Mouse (Mus musculus): ENCODE measurements around the gene Chrd.

The Chrd gene

GRCm38 (mm10) chr16:20732925-20733730 lies at the start of gene Chrd:
Chrd (plus strand) TSS chr16:20733127.
- DNase-seq: peak; percentile 78 to 83

- no peak for DNase-seq
Observed at GRCm38 (mm10) chr16:20690774-20691173, 42.2 kb upstream of the Chrd start.

- DNase-seq: no peak
Observed at GRCm38 (mm10) chr16:20691617-20692016, 41.3 kb upstream of the Chrd start.

GRCm38 (mm10) chr16:20692241-20692965 lies 40.5 kb upstream of the Chrd start:
- peak in 1 of 2 experiments; percentile 44 for DNase-seq

- DNase-seq: peak; percentile 95 to 99
Observed at GRCm38 (mm10) chr16:20693111-20693701, 39.7 kb upstream of the Chrd start, which contains the start of gene Fam131a. Fam131a (plus strand) TSS chr16:20693241.

GRCm38 (mm10) chr16:20694781-20695180 lies 38.1 kb upstream of the Chrd start:
- DNase-seq: peak; percentile 78 to 86

GRCm38 (mm10) chr16:20695622-20696323 lies 37.2 kb upstream of the Chrd start:
- peak; percentile 96 to 97 for DNase-seq

- peak in 1 of 2 experiments; percentile 4 for DNase-seq
Observed at GRCm38 (mm10) chr16:20699266-20699665, 33.7 kb upstream of the Chrd start.

GRCm38 (mm10) chr16:20700036-20700435 lies 32.9 kb upstream of the Chrd start:
- peak; percentile 70 to 77 for DNase-seq

GRCm38 (mm10) chr16:20701316-20701715 lies 31.6 kb upstream of the Chrd start:
- peak in 1 of 2 experiments; percentile 20 for DNase-seq

GRCm38 (mm10) chr16:20701729-20702521 lies 31.0 kb upstream of the Chrd start:
- DNase-seq: peak in 1 of 2 experiments; percentile 28

- peak; percentile 72 to 82 for DNase-seq
Observed at GRCm38 (mm10) chr16:20702522-20702893, 30.4 kb upstream of the Chrd start.

GRCm38 (mm10) chr16:20703071-20703470 lies 29.9 kb upstream of the Chrd start:
- peak in 1 of 2 experiments; percentile 23 for DNase-seq

- no peak for DNase-seq
Observed at GRCm38 (mm10) chr16:20703699-20704400, 29.1 kb upstream of the Chrd start.

GRCm38 (mm10) chr16:20705786-20706185 lies 27.1 kb upstream of the Chrd start:
- peak; percentile 38 to 54 for DNase-seq

GRCm38 (mm10) chr16:20706407-20707055 lies 26.4 kb upstream of the Chrd start:
- peak in 1 of 2 experiments; percentile 42 for DNase-seq

- DNase-seq: no peak
Observed at GRCm38 (mm10) chr16:20708220-20708938, 24.5 kb upstream of the Chrd start.

GRCm38 (mm10) chr16:20708939-20709734 lies 23.8 kb upstream of the Chrd start:
- peak; percentile 70 to 76 for DNase-seq

- no peak for DNase-seq
Observed at GRCm38 (mm10) chr16:20710370-20710769, 22.6 kb upstream of the Chrd start.
